Comparison of ENCODE assay signal across 9 mouse cellular contexts in the genomic region with DNA sequence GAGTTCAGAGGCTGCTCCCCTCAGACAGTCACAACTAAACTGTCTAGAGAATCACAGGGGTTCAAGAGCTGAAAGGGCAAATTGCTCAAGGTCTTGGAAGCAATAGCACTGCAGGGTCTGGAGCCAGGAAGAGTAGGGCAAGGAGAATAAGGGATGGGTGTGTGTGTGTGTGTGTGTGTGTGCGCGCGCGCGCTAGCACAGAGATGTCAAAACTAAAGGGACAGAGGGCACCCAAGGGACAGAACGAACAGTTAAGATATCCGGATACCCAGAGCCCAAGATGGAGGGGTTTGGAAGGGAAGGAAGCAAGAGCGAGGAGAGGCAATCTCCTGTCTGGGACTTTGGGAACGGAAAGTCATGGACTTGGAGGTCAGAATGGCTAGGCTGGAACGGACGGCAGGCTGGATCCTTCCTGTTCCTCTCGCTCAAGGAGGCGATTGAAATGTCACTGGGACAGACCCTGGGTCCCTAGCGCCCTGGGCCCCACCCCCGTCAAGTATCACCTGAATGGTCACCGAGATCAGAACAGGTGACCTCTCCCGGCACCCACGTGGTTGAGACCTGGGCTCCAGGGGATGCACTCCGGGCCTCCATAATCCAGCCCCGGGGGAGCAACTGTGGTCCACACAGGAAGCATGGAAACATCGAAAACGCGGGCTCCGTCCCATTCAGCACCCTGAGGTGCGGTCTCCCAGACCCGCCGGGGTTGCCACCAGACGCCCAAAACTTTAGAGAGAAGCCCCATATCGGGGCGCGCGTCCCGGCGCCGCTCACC. TPM values are rescaled to one million over a fixed set of nuclear protein-coding genes. Genes with fewer than 3 reads are reported as not detected.
DNase-seq lines count a peak whose midpoint lies in the region; ATAC-seq and TF ChIP-seq lines count a peak whose summit lies in the region.
"Had no signal": no experiment of that assay in that cellular context is flagged by ENCODE, and none has a peak within 500 bp of the region (broad histone marks: within the 10 kb centered on the region; RNA-seq: fewer than 3 reads in every experiment).

No protein-coding gene starts in this region.

- H3K4me1 ChIP-seq in heart, embryonic 13.5 days, result peaks cover 19% of the 10 kb centered on the region
- H3K4me1 ChIP-seq in forebrain, embryonic 11.5 days (replicated peaks; ENCODE audit: control insufficient read depth, insufficient read depth, low read length), result peaks cover 10% of the 10 kb centered on the region
- peaks cover 5% of the 10 kb centered on the region for H3K4me1 ChIP-seq in limb, embryonic 14.5 days (ENCODE audit: control insufficient read depth, insufficient read depth, low read length)
- H3K4me1 ChIP-seq in neural tube, embryonic 11.5 days (ENCODE audit: control insufficient read depth, insufficient read depth, low read length), result peaks cover 9% of the 10 kb centered on the region

- intact Hi-C loops in heart, postnatal 25 days (cut with DNase I), result no loop called here

- H3K27ac ChIP-seq in heart, embryonic 13.5 days (replicated peaks), result peak overlapping the region; percentile 57
- peak overlapping the region; percentile 31; the same call in 1 of the 2 replicates for H3K27ac ChIP-seq in forebrain, embryonic 11.5 days (ENCODE audit: low read depth, low read length)
- H3K27ac ChIP-seq in limb, embryonic 14.5 days (replicated peaks; ENCODE audit: low read depth, low read length), result peak overlapping the region; percentile 55; the same call in 1 of the 2 replicates
- peak overlapping the region; percentile 73 for H3K27ac ChIP-seq in neural tube, embryonic 11.5 days (ENCODE audit: low read depth, low read length)

- WGBS in heart, embryonic 13.5 days, result 4% methylated on average over 35 of the region's 35 CpGs
- 8% methylated on average over 35 of the region's 35 CpGs for WGBS in forebrain, embryonic 11.5 days
- WGBS in limb, embryonic 14.5 days, result 7% methylated on average over 35 of the region's 35 CpGs
- 6% methylated on average over 35 of the region's 35 CpGs for WGBS in neural tube, embryonic 11.5 days

- peak overlapping the region; percentile 92 for H3K4me2 ChIP-seq in heart, embryonic 13.5 days
- peak overlapping the region; percentile 87 for H3K4me2 ChIP-seq in forebrain, embryonic 11.5 days (ENCODE audit: low read depth, low read length, severe bottlenecking)
- peak overlapping the region; percentile 85 for H3K4me2 ChIP-seq in limb, embryonic 14.5 days (replicated peaks; ENCODE audit: low read depth, low read length, severe bottlenecking)
- H3K4me2 ChIP-seq in neural tube, embryonic 11.5 days (ENCODE audit: low read depth), result peak overlapping the region; percentile 64

- no peaks in the 10 kb centered on the region for H3K9me3 ChIP-seq in heart, embryonic 13.5 days
- H3K9me3 ChIP-seq in forebrain, embryonic 11.5 days (ENCODE audit: control insufficient read depth, low read length), result no peaks in the 10 kb centered on the region
- H3K9me3 ChIP-seq in limb, embryonic 14.5 days (ENCODE audit: control insufficient read depth, low read length), result no peaks in the 10 kb centered on the region
- no peaks in the 10 kb centered on the region for H3K9me3 ChIP-seq in neural tube, embryonic 11.5 days (ENCODE audit: control insufficient read depth, low read length)

- H3K36me3 ChIP-seq in heart, embryonic 13.5 days, result peaks cover 67% of the 10 kb centered on the region
- peaks cover 15% of the 10 kb centered on the region for H3K36me3 ChIP-seq in forebrain, embryonic 11.5 days (ENCODE audit: control insufficient read depth, insufficient read depth, low read length)
- peaks cover 64% of the 10 kb centered on the region for H3K36me3 ChIP-seq in limb, embryonic 14.5 days (ENCODE audit: control insufficient read depth, insufficient read depth, low read length)
- H3K36me3 ChIP-seq in neural tube, embryonic 11.5 days (ENCODE audit: control insufficient read depth, insufficient read depth, low read length), result peaks cover 27% of the 10 kb centered on the region

- H3K27me3 ChIP-seq in heart, embryonic 13.5 days (replicated peaks), result no peaks in the 10 kb centered on the region
- H3K27me3 ChIP-seq in forebrain, embryonic 11.5 days (ENCODE audit: control insufficient read depth, insufficient read depth, low read length), result no peaks in the 10 kb centered on the region
- no peaks in the 10 kb centered on the region for H3K27me3 ChIP-seq in limb, embryonic 14.5 days (ENCODE audit: control insufficient read depth, insufficient read depth, low read length)
- no peaks in the 10 kb centered on the region for H3K27me3 ChIP-seq in neural tube, embryonic 11.5 days (ENCODE audit: control insufficient read depth, insufficient read depth, low read length)

- TF ChIP-seq POLR2A in limb, embryonic 14.5 days (IDR thresholded peaks at IDR 0.05; ENCODE audit: borderline replicate concordance, extremely low read depth, insufficient read depth, insufficient read length), result no peak

- peak overlapping the region; percentile 93 for H3K4me3 ChIP-seq in heart, embryonic 13.5 days
- peak overlapping the region; percentile 94 for H3K4me3 ChIP-seq in forebrain, embryonic 11.5 days (ENCODE audit: low read depth, low read length)
- H3K4me3 ChIP-seq in limb, embryonic 14.5 days (replicated peaks; ENCODE audit: low read length), result peak overlapping the region; percentile 95
- peak overlapping the region; percentile 97 for H3K4me3 ChIP-seq in neural tube, embryonic 11.5 days (ENCODE audit: low read depth, low read length)

- ATAC-seq in heart, embryonic 13.5 days (ENCODE audit: extremely low read depth, insufficient number of reproducible peaks, low FRiP score, low TSS enrichment), result peak; percentile 27; the same call in 1 of the 2 replicates
- ATAC-seq in forebrain, embryonic 11.5 days (replicated peaks; ENCODE audit: low FRiP score), result peak; percentile 49
- ATAC-seq in limb, embryonic 14.5 days (ENCODE audit: low FRiP score, low read depth), result peak; percentile 54
- ATAC-seq in neural tube, embryonic 11.5 days (ENCODE audit: insufficient read depth, low FRiP score, low TSS enrichment), result peak; percentile 54

- H3K9ac ChIP-seq in heart, embryonic 13.5 days, result peak overlapping the region; percentile 92
- H3K9ac ChIP-seq in forebrain, embryonic 11.5 days (ENCODE audit: low read length), result peak overlapping the region; percentile 93
- H3K9ac ChIP-seq in limb, embryonic 14.5 days (ENCODE audit: low read depth, low read length, severe bottlenecking), result peak overlapping the region; percentile 85
- peak overlapping the region; percentile 92 for H3K9ac ChIP-seq in neural tube, embryonic 11.5 days (ENCODE audit: low read length)

- DNase-seq in heart, postnatal 25 days (ENCODE audit: low spot score), result no peak
- DNase-seq in ES-CJ7 (ENCODE audit: low read depth, low spot score), result peak; percentile 54
- no peak for DNase-seq in forebrain, embryonic 11.5 days (ENCODE audit: low spot score)
- DNase-seq in limb, embryonic 14.5 days (ENCODE audit: low spot score), result no peak
- DNase-seq in neural tube, embryonic 11.5 days (ENCODE audit: low spot score), result peak; percentile 12
- DNase-seq in layer of hippocampus, adult 11-12 months (ENCODE audit: low spot score), result no peak
- no peak for DNase-seq in Muller cell, postnatal 12 days (ENCODE audit: inconsistent ontology term)

RNA-seq across cellular contexts. Expression of a gene that starts 0.5 kb away (rescaled TPM):
- 114 and 131 TPM in 2 replicates for polyA plus RNA-seq in heart, embryonic 13.5 days (2015; fragmentation: Nextera tagmentation; extraction: Ambion mirVana)
- total RNA-seq in heart, postnatal 25 days (2021), result 10 to 100 TPM; 60.5 to 61.7 TPM
- polyA plus RNA-seq in forebrain, embryonic 11.5 days (2014; fragmentation: Nextera tagmentation; extraction: Ambion mirVana), result 222 and 235 TPM in 2 replicates
- 98.1 and 119 TPM in 2 replicates for polyA plus RNA-seq in limb, embryonic 14.5 days (2012; rRNA removed)
- polyA plus RNA-seq in limb, embryonic 14.5 days (2014; fragmentation: Nextera tagmentation; extraction: Ambion mirVana), result 138 TPM in 2 replicates
- 199 and 219 TPM in 2 replicates for polyA plus RNA-seq in neural tube, embryonic 11.5 days (2014; fragmentation: Nextera tagmentation; extraction: Ambion mirVana)

RNA-seq across cellular contexts. Expression of a gene that starts 9.3 kb away (rescaled TPM):
- 0.05 and 0.19 TPM in 2 replicates for polyA plus RNA-seq in heart, embryonic 13.5 days (2015; fragmentation: Nextera tagmentation; extraction: Ambion mirVana)
- total RNA-seq in heart, postnatal 25 days (2021), result not detected
- polyA plus RNA-seq in forebrain, embryonic 11.5 days (2014; fragmentation: Nextera tagmentation; extraction: Ambion mirVana), result 43.6 and 50.5 TPM in 2 replicates
- polyA plus RNA-seq in limb, embryonic 14.5 days (2012; rRNA removed), result 0.85 and 0.92 TPM in 2 replicates
- polyA plus RNA-seq in limb, embryonic 14.5 days (2014; fragmentation: Nextera tagmentation; extraction: Ambion mirVana), result 0.83 and 0.84 TPM in 2 replicates
- 69.8 and 79.0 TPM in 2 replicates for polyA plus RNA-seq in neural tube, embryonic 11.5 days (2014; fragmentation: Nextera tagmentation; extraction: Ambion mirVana)

RNA-seq across cellular contexts. Expression of a gene that starts 20.4 kb away (rescaled TPM):
- not detected in 2 replicates for polyA plus RNA-seq in heart, embryonic 13.5 days (2015; fragmentation: Nextera tagmentation; extraction: Ambion mirVana)
- total RNA-seq in heart, postnatal 25 days (2021), result not detected
- 0.24 TPM in 1 of 2 replicates, not detected in the other for polyA plus RNA-seq in forebrain, embryonic 11.5 days (2014; fragmentation: Nextera tagmentation; extraction: Ambion mirVana)
- 0.55 and 0.74 TPM in 2 replicates for polyA plus RNA-seq in limb, embryonic 14.5 days (2012; rRNA removed)
- polyA plus RNA-seq in limb, embryonic 14.5 days (2014; fragmentation: Nextera tagmentation; extraction: Ambion mirVana), result 0.34 TPM in 1 of 2 replicates, not detected in the other
- polyA plus RNA-seq in neural tube, embryonic 11.5 days (2014; fragmentation: Nextera tagmentation; extraction: Ambion mirVana), result 0.45 and 0.66 TPM in 2 replicates
- total RNA-seq: neutrophil, adult 5-6 weeks had no signal

RNA-seq across cellular contexts. Expression of a gene that starts 27.2 kb away (rescaled TPM):
- 60.1 and 62.3 TPM in 2 replicates for polyA plus RNA-seq in heart, embryonic 13.5 days (2015; fragmentation: Nextera tagmentation; extraction: Ambion mirVana)
- total RNA-seq in heart, postnatal 25 days (2021), result 10 to 100 TPM; 52.8 to 52.9 TPM
- 97.2 and 104 TPM in 2 replicates for polyA plus RNA-seq in forebrain, embryonic 11.5 days (2014; fragmentation: Nextera tagmentation; extraction: Ambion mirVana)
- 116 and 127 TPM in 2 replicates for polyA plus RNA-seq in limb, embryonic 14.5 days (2012; rRNA removed)
- 76.2 and 84.4 TPM in 2 replicates for polyA plus RNA-seq in limb, embryonic 14.5 days (2014; fragmentation: Nextera tagmentation; extraction: Ambion mirVana)
- 89.7 and 101 TPM in 2 replicates for polyA plus RNA-seq in neural tube, embryonic 11.5 days (2014; fragmentation: Nextera tagmentation; extraction: Ambion mirVana)

RNA-seq across cellular contexts. Expression of a gene that starts 33.8 kb away (rescaled TPM):
- polyA plus RNA-seq in heart, embryonic 13.5 days (2015; fragmentation: Nextera tagmentation; extraction: Ambion mirVana), result 7.4 and 7.6 TPM in 2 replicates
- total RNA-seq in heart, postnatal 25 days (2021), result 10 to 100 TPM; 10.1 to 10.2 TPM
- polyA plus RNA-seq in forebrain, embryonic 11.5 days (2014; fragmentation: Nextera tagmentation; extraction: Ambion mirVana), result 15.4 and 17.3 TPM in 2 replicates
- polyA plus RNA-seq in limb, embryonic 14.5 days (2012; rRNA removed), result 15.4 and 18.3 TPM in 2 replicates
- polyA plus RNA-seq in limb, embryonic 14.5 days (2014; fragmentation: Nextera tagmentation; extraction: Ambion mirVana), result 14.3 and 14.9 TPM in 2 replicates
- polyA plus RNA-seq in neural tube, embryonic 11.5 days (2014; fragmentation: Nextera tagmentation; extraction: Ambion mirVana), result 17.1 and 19.0 TPM in 2 replicates

Comparison
In these comparisons a context has a peak if more than half of its experiments do, and no peak if none do; other contexts are left out.
1. DNase-seq: peak in ES-CJ7 (single experiment) and neural tube, embryonic 11.5 days (single experiment); none in heart, postnatal 25 days (single experiment), forebrain, embryonic 11.5 days (single experiment), limb, embryonic 14.5 days (single experiment), layer of hippocampus, adult 11-12 months (single experiment) and Muller cell, postnatal 12 days (single experiment).
2. RNA of a gene that starts 9.3 kb away (polyA plus RNA-seq): 69.8 to 79.0 TPM in neural tube, embryonic 11.5 days and 43.6 to 50.5 TPM in forebrain, embryonic 11.5 days; 0.83 to 0.92 TPM in limb, embryonic 14.5 days and 0.05 to 0.19 TPM in heart, embryonic 13.5 days; every median in the first group is over 10 times any median in the second.
3. Peak in every context shown above with its lines, with median percentiles within 50 percentile points of each other: ATAC-seq, H3K27ac ChIP-seq, H3K4me2 ChIP-seq, H3K4me3 ChIP-seq and H3K9ac ChIP-seq.